Mouse (Mus musculus): ENCODE measurements around the gene Plcd3. TPM values are rescaled to one million over a fixed set of nuclear protein-coding genes. Genes with fewer than 3 reads are reported as not detected.

The Plcd3 gene
- polyA plus RNA-seq, 1 experiment from 2014 or later = 2.3 TPM

- no peak overlapping the region for H3K27ac ChIP-seq (replicated peaks)
- H3K36me3 ChIP-seq = peaks cover 2% of the 10 kb centered on the region; the same call in 1 of the 2 replicates
- no peak overlapping the region for H3K9ac ChIP-seq (replicated peaks)
- no peak for ATAC-seq (replicated peaks)
- H3K27me3 ChIP-seq = no peaks in the 10 kb centered on the region
- no peak overlapping the region for H3K4me2 ChIP-seq (replicated peaks)
- peaks cover 10% of the 10 kb centered on the region for H3K4me1 ChIP-seq
- H3K4me3 ChIP-seq = no peak overlapping the region
- H3K9me3 ChIP-seq = no peaks in the 10 kb centered on the region
- WGBS = 92% methylated on average over 3 of the region's 3 CpGs
These were observed 77.5 kb downstream of the Plcd3 start for GRCm38 (mm10) chr11:103023974-103024373.

- Histone ChIP-seq H3K9ac (replicated peaks) (no peak overlapping the region), H3K27ac (replicated peaks) (no peak overlapping the region), H3K36me3 (peaks cover 2% of the 10 kb centered on the region; the same call in 1 of the 2 replicates), H3K27me3 (no peaks in the 10 kb centered on the region), H3K9me3 (no peaks in the 10 kb centered on the region), H3K4me3 (no peak overlapping the region), H3K4me2 (replicated peaks) (no peak overlapping the region), H3K4me1 (peaks cover 4% of the 10 kb centered on the region)
- ATAC-seq (replicated peaks) = no peak
- 72% methylated on average over 3 of the region's 3 CpGs for WGBS
These were observed 80.6 kb downstream of the Plcd3 start for GRCm38 (mm10) chr11:103020713-103021335.

Other genes with a start within 250 kb of the Plcd3 start
- gene Eftud2, start 220.7 kb downstream of the Plcd3 start, polyA plus RNA-seq (2015; fragmentation: Nextera tagmentation; extraction: Ambion mirVana) = 182 and 183 TPM in 2 replicates
- 2.1 and 2.9 TPM in 2 replicates for gene Ccdc103, start 220.5 kb downstream of the Plcd3 start, polyA plus RNA-seq (2015; fragmentation: Nextera tagmentation; extraction: Ambion mirVana)
- 0.11 TPM in 1 of 2 replicates, not detected in the other for gene Fam187a, start 216.5 kb downstream of the Plcd3 start, polyA plus RNA-seq (2015; fragmentation: Nextera tagmentation; extraction: Ambion mirVana)
- gene Gfap, start 200.7 kb downstream of the Plcd3 start, polyA plus RNA-seq (2015; fragmentation: Nextera tagmentation; extraction: Ambion mirVana) = 0.88 and 0.93 TPM in 2 replicates
- 5.3 and 6.6 TPM in 2 replicates for gene Kif18b, start 176.5 kb downstream of the Plcd3 start, polyA plus RNA-seq (2015; fragmentation: Nextera tagmentation; extraction: Ambion mirVana)
- gene C1ql1, start 155.0 kb downstream of the Plcd3 start, polyA plus RNA-seq (2015; fragmentation: Nextera tagmentation; extraction: Ambion mirVana) = 1.8 and 1.9 TPM in 2 replicates
- gene Nmt1, start 73.5 kb downstream of the Plcd3 start, polyA plus RNA-seq (2015; fragmentation: Nextera tagmentation; extraction: Ambion mirVana) = 41.0 and 43.9 TPM in 2 replicates
- gene Dcakd, start 73.3 kb downstream of the Plcd3 start, polyA plus RNA-seq (2015; fragmentation: Nextera tagmentation; extraction: Ambion mirVana) = 152 and 168 TPM in 2 replicates
- 14.6 and 14.8 TPM in 2 replicates for gene Acbd4, start within 50 bp of the Plcd3 start, polyA plus RNA-seq (2015; fragmentation: Nextera tagmentation; extraction: Ambion mirVana)
- gene Hexim1, start 14.6 kb upstream of the Plcd3 start, polyA plus RNA-seq (2015; fragmentation: Nextera tagmentation; extraction: Ambion mirVana) = 3.4 and 3.8 TPM in 2 replicates
- 20.8 and 23.8 TPM in 2 replicates for gene Hexim2, start 30.8 kb upstream of the Plcd3 start, polyA plus RNA-seq (2015; fragmentation: Nextera tagmentation; extraction: Ambion mirVana)
- gene Fmnl1, start 69.4 kb upstream of the Plcd3 start, polyA plus RNA-seq (2015; fragmentation: Nextera tagmentation; extraction: Ambion mirVana) = 1.7 and 3.1 TPM in 2 replicates
- gene 1700023F06Rik, start 106.9 kb upstream of the Plcd3 start, polyA plus RNA-seq (2015; fragmentation: Nextera tagmentation; extraction: Ambion mirVana) = 0.75 and 0.98 TPM in 2 replicates
- 0.15 and 0.38 TPM in 2 replicates for gene Spata32, start 116.8 kb upstream of the Plcd3 start, polyA plus RNA-seq (2015; fragmentation: Nextera tagmentation; extraction: Ambion mirVana)
- 3.7 and 3.9 TPM in 2 replicates for gene Map3k14, start 165.8 kb upstream of the Plcd3 start, polyA plus RNA-seq (2015; fragmentation: Nextera tagmentation; extraction: Ambion mirVana)

Measured in forebrain, embryonic 15.5 days (tissue).